Mouse (Mus musculus) neural tube, embryonic 11.5 days (tissue): ENCODE measurements around the gene Rexo1. TPM values are rescaled to one million over a fixed set of nuclear protein-coding genes. Genes with fewer than 3 reads are reported as not detected.
"Not testable (repeated sequence)": the region's sequence is repeated elsewhere in the genome, so short reads cannot be mapped to it uniquely, and the experiment has no call there.

Experiments
- ATAC-seq: fragments of 200-750 bp; cut with Nextera tagmentation; 2 replicates; pipeline ENCODE4 v1.8.0; 2017; ENCODE audit warnings: moderate number of reproducible peaks, mild to moderate bottlenecking, moderate TSS enrichment, moderate library complexity; ENCODE audit not compliant: insufficient read depth, low FRiP score, low TSS enrichment
- DNase-seq: peaks from one replicate; pipeline ENCODE4 v3.0.0-alpha.2; 2015; ENCODE audit warnings: low spot score
- H3K27ac ChIP-seq: fragments of 300-500 bp; sonication (generic); 2 replicates; pipeline ENCODE4 v1.5.1; 2014; ENCODE audit warnings: low read depth, mild to moderate bottlenecking, low read length
- H3K27me3 ChIP-seq: fragments of 300-500 bp; sonication (generic); 2 replicates; pipeline ENCODE4 v1.6.1; 2014; ENCODE audit warnings: mild to moderate bottlenecking, low read length, mixed read lengths; ENCODE audit not compliant: control insufficient read depth, insufficient read depth
- H3K36me3 ChIP-seq: fragments of 300-500 bp; sonication (generic); 2 replicates; pipeline ENCODE4 v1.6.1; 2014; ENCODE audit warnings: mild to moderate bottlenecking, low read length, moderate library complexity, mixed read lengths; ENCODE audit not compliant: control insufficient read depth, insufficient read depth
- H3K4me1 ChIP-seq: fragments of 300-500 bp; sonication (generic); 2 replicates; pipeline ENCODE4 v1.6.1; 2014; ENCODE audit warnings: low read length, mixed read lengths; ENCODE audit not compliant: control insufficient read depth, insufficient read depth
- H3K4me2 ChIP-seq: fragments of 300-500 bp; sonication (generic); 2 replicates; pipeline ENCODE4 v1.6.1; 2014; ENCODE audit warnings: low read depth, mild to moderate bottlenecking, moderate library complexity
- H3K4me3 ChIP-seq: fragments of 300-500 bp; sonication (generic); 2 replicates; pipeline ENCODE4 v1.5.1; 2014; ENCODE audit warnings: low read depth, low read length
- H3K9ac ChIP-seq: fragments of 300-500 bp; sonication (generic); 2 replicates; pipeline ENCODE4 v1.6.1; 2014; ENCODE audit warnings: mild to moderate bottlenecking, low read length
- H3K9me3 ChIP-seq: fragments of 300-500 bp; sonication (generic); 2 replicates; pipeline ENCODE4 v1.6.1; 2016; ENCODE audit warnings: low read length; ENCODE audit not compliant: control insufficient read depth
- WGBS: fragments of 180-500 bp; shearing (Covaris S2); extraction: QIAGEN DNeasy Blood & Tissue Kit; methylation state at CpG from one replicate; pipeline ENCODE4 v1.1.7; 2014; 5-methylcytosine and 5-hydroxymethylcytosine counted together
- polyA plus RNA-seq: library from polyadenylated mRNA; unstranded; fragments of >200 nt; fragmentation: Nextera tagmentation; extraction: Ambion mirVana; gene quantifications from 2 replicates; pipeline ENCODE4 v1.2.1, GENCODE M21; 2014

The Rexo1 gene
- polyA plus RNA-seq = 30.7 and 31.4 TPM in 2 replicates

GRCm38 (mm10) chr10:80561116-80561944, at the start of gene Rexo1:
Gene Rexo1 (minus strand): TSS chr10:80561560.
- peak; percentile 76 for ATAC-seq
- Histone ChIP-seq H3K27ac (peak within 1 kb of the TSS; percentile 39), H3K27me3 (no peaks in the 10 kb centered on the region), H3K9ac (peak within 1 kb of the TSS; percentile 91), H3K4me3 (peak within 1 kb of the TSS; percentile 83), H3K9me3 (no peaks in the 10 kb centered on the region), H3K36me3 (no peaks in the 10 kb centered on the region), H3K4me2 (peak within 1 kb of the TSS; percentile 85), H3K4me1 (peaks cover 7% of the 10 kb centered on the region)
- DNase-seq = peak; percentile 96
- under 1% methylated on average over 69 of the region's 72 CpGs for WGBS

- H3K4me1 ChIP-seq = no peaks in the 10 kb centered on the region
- no peak for ATAC-seq
- H3K4me2 ChIP-seq = no peak overlapping the region
- 74% methylated on average over 4 of the region's 4 CpGs for WGBS
- DNase-seq = peak; percentile 70
- H3K36me3 ChIP-seq = peaks cover 19% of the 10 kb centered on the region
- no peaks in the 10 kb centered on the region for H3K9me3 ChIP-seq
- H3K9ac ChIP-seq = no peak overlapping the region
- no peak overlapping the region for H3K4me3 ChIP-seq
- H3K27ac ChIP-seq = no peak overlapping the region
- H3K27me3 ChIP-seq = no peaks in the 10 kb centered on the region
Observed at GRCm38 (mm10) chr10:80611024-80611423, 49.7 kb upstream of the Rexo1 start.

- WGBS = 92% methylated on average over 9 of the region's 9 CpGs
- peaks cover 17% of the 10 kb centered on the region for H3K36me3 ChIP-seq
Observed at GRCm38 (mm10) chr10:80610116-80610785, 48.9 kb upstream of the Rexo1 start.

GRCm38 (mm10) chr10:80609269-80609924, 48.0 kb upstream of the Rexo1 start:
- H3K4me2 ChIP-seq = no peak overlapping the region
- H3K27me3 ChIP-seq = no peaks in the 10 kb centered on the region
- DNase-seq = no peak
- peaks cover 11% of the 10 kb centered on the region for H3K36me3 ChIP-seq
- no peak overlapping the region for H3K4me3 ChIP-seq
- H3K4me1 ChIP-seq = no peaks in the 10 kb centered on the region
- WGBS = 87% methylated on average over 10 of the region's 10 CpGs
- no peaks in the 10 kb centered on the region for H3K9me3 ChIP-seq
- H3K9ac ChIP-seq = no peak overlapping the region
- H3K27ac ChIP-seq = no peak overlapping the region
- ATAC-seq = no peak

More at GRCm38 (mm10) chr10:80610116-80610785, 48.9 kb upstream of the Rexo1 start:
- H3K27me3 ChIP-seq = no peaks in the 10 kb centered on the region
- H3K9ac ChIP-seq = no peak overlapping the region
- ATAC-seq (no peak), DNase-seq (no peak)
- no peak overlapping the region for H3K4me2 ChIP-seq
- H3K4me3 ChIP-seq = no peak overlapping the region
- no peaks in the 10 kb centered on the region for H3K9me3 ChIP-seq
- no peaks in the 10 kb centered on the region for H3K4me1 ChIP-seq
- no peak overlapping the region for H3K27ac ChIP-seq

- Histone ChIP-seq H3K27me3 (no peaks in the 10 kb centered on the region), H3K9me3 (no peaks in the 10 kb centered on the region), H3K4me3 (no peak overlapping the region), H3K36me3 (peaks cover 11% of the 10 kb centered on the region), H3K9ac (no peak overlapping the region), H3K4me1 (peaks cover 6% of the 10 kb centered on the region), H3K27ac (no peak overlapping the region), H3K4me2 (no peak overlapping the region)
- ATAC-seq (no peak), DNase-seq (no peak)
- WGBS = 91% methylated on average over 3 of the region's 3 CpGs
Observed at GRCm38 (mm10) chr10:80608435-80608834, 47.1 kb upstream of the Rexo1 start.

- H3K36me3 ChIP-seq = peaks cover 9% of the 10 kb centered on the region
- H3K27ac ChIP-seq = no peak overlapping the region
- peaks cover 8% of the 10 kb centered on the region for H3K4me1 ChIP-seq
- 96% methylated on average over 34 of the region's 34 CpGs for WGBS
- H3K9ac ChIP-seq = no peak overlapping the region
- H3K9me3 ChIP-seq = no peaks in the 10 kb centered on the region
- H3K4me3 ChIP-seq = no peak overlapping the region
- H3K27me3 ChIP-seq = no peaks in the 10 kb centered on the region
- ATAC-seq = no peak
- no peak for DNase-seq
- H3K4me2 ChIP-seq = no peak overlapping the region
Observed at GRCm38 (mm10) chr10:80606737-80607350, 45.5 kb upstream of the Rexo1 start.

GRCm38 (mm10) chr10:80606306-80606705, 44.9 kb upstream of the Rexo1 start:
- ATAC-seq = no peak
- H3K4me3 ChIP-seq = no peak overlapping the region
- H3K27me3 ChIP-seq = no peaks in the 10 kb centered on the region
- no peak for DNase-seq
- peaks cover 8% of the 10 kb centered on the region for H3K4me1 ChIP-seq
- no peak overlapping the region for H3K27ac ChIP-seq
- H3K9ac ChIP-seq = no peak overlapping the region
- H3K4me2 ChIP-seq = no peak overlapping the region
- H3K36me3 ChIP-seq = peaks cover 9% of the 10 kb centered on the region
- H3K9me3 ChIP-seq = no peaks in the 10 kb centered on the region
- WGBS = 94% methylated on average over 23 of the region's 23 CpGs

- not testable (repeated sequence) for H3K36me3 ChIP-seq, H3K27ac ChIP-seq, H3K9me3 ChIP-seq, H3K4me2 ChIP-seq, H3K4me3 ChIP-seq, H3K27me3 ChIP-seq, H3K9ac ChIP-seq, DNase-seq, H3K4me1 ChIP-seq, ATAC-seq
- WGBS = 84% methylated on average over 4 of the region's 4 CpGs
Observed at GRCm38 (mm10) chr10:80605721-80606120, 44.4 kb upstream of the Rexo1 start, which contains the start of gene Gm49322. Gene Gm49322 (plus strand): TSS chr10:80606021.
